Mouse (Mus musculus) urinary bladder, postnatal 4 days (tissue): ENCODE data around the gene Akt1s1.
A peak's percentile ranks its signal among the peaks of the same experiment; 100 is the strongest.

ENCODE experiments used
- DNase-seq, 2 experiments: peaks; one replicate each; pipeline ENCODE4 v3.0.0; 2021 to 2022; ENCODE audit warnings: low spot score in 2 of 2

Gene Akt1s1

GRCm38 (mm10) chr7:44824872-44825271 lies 23.9 kb upstream of the Akt1s1 start:
- peak; percentile 56 to 82 for DNase-seq

- no peak for DNase-seq
Measured at GRCm38 (mm10) chr7:44826771-44827170, 22.0 kb upstream of the Akt1s1 start.

GRCm38 (mm10) chr7:44828706-44829105 lies 20.1 kb upstream of the Akt1s1 start:
- DNase-seq, result no peak

GRCm38 (mm10) chr7:44832763-44833162 lies 16.0 kb upstream of the Akt1s1 start:
- DNase-seq, result no peak

- DNase-seq, result no peak
Measured at GRCm38 (mm10) chr7:44835373-44836015, 13.3 kb upstream of the Akt1s1 start.

- no peak for DNase-seq
Measured at GRCm38 (mm10) chr7:44836016-44836404, 12.8 kb upstream of the Akt1s1 start.

- DNase-seq, result no peak
Measured at GRCm38 (mm10) chr7:44836423-44837053, 12.3 kb upstream of the Akt1s1 start.

- DNase-seq, result no peak
Measured at GRCm38 (mm10) chr7:44838073-44838472, 10.7 kb upstream of the Akt1s1 start.

GRCm38 (mm10) chr7:44839171-44839490 lies 9.7 kb upstream of the Akt1s1 start:
- DNase-seq, result no peak

- DNase-seq, result peak in 1 of 2 experiments; percentile 41
Measured at GRCm38 (mm10) chr7:44839491-44840191, 9.2 kb upstream of the Akt1s1 start.

GRCm38 (mm10) chr7:44840426-44840825 lies 8.4 kb upstream of the Akt1s1 start:
- no peak for DNase-seq

- DNase-seq, result no peak
Measured at GRCm38 (mm10) chr7:44841825-44842463, 6.8 kb upstream of the Akt1s1 start.

GRCm38 (mm10) chr7:44845006-44845405 lies 3.8 kb upstream of the Akt1s1 start:
- no peak for DNase-seq

- DNase-seq, result no peak
Measured at GRCm38 (mm10) chr7:44846804-44847203, 2.0 kb upstream of the Akt1s1 start.

- DNase-seq, result no peak
Measured at GRCm38 (mm10) chr7:44847772-44848171, 1.0 kb upstream of the Akt1s1 start.

GRCm38 (mm10) chr7:44849416-44850111 lies 773 bp downstream of the Akt1s1 start:
- DNase-seq, result peak; percentile 88 to 90

GRCm38 (mm10) chr7:44850146-44850545 lies 1.4 kb downstream of the Akt1s1 start:
- peak; percentile 73 to 78 for DNase-seq

- DNase-seq, result no peak
Measured at GRCm38 (mm10) chr7:44850789-44851624, 2.2 kb downstream of the Akt1s1 start.

GRCm38 (mm10) chr7:44851625-44852234 lies 2.9 kb downstream of the Akt1s1 start:
- no peak for DNase-seq

- DNase-seq, result no peak
Measured at GRCm38 (mm10) chr7:44852259-44853027, 3.7 kb downstream of the Akt1s1 start.
